Mouse (Mus musculus): ENCODE data around the gene Rab6a. TPM values are rescaled to one million over a fixed set of nuclear protein-coding genes. Genes with fewer than 3 reads are reported as not detected.

Rab6a gene
- polyA plus RNA-seq (2014; fragmentation: Illumina TruSeq; extraction: RNeasy Lipid Tissue Mini Kit (QIAGEN cat#74804); ENCODE audit: low read depth, low replicate concordance): 120 TPM

DNA sequence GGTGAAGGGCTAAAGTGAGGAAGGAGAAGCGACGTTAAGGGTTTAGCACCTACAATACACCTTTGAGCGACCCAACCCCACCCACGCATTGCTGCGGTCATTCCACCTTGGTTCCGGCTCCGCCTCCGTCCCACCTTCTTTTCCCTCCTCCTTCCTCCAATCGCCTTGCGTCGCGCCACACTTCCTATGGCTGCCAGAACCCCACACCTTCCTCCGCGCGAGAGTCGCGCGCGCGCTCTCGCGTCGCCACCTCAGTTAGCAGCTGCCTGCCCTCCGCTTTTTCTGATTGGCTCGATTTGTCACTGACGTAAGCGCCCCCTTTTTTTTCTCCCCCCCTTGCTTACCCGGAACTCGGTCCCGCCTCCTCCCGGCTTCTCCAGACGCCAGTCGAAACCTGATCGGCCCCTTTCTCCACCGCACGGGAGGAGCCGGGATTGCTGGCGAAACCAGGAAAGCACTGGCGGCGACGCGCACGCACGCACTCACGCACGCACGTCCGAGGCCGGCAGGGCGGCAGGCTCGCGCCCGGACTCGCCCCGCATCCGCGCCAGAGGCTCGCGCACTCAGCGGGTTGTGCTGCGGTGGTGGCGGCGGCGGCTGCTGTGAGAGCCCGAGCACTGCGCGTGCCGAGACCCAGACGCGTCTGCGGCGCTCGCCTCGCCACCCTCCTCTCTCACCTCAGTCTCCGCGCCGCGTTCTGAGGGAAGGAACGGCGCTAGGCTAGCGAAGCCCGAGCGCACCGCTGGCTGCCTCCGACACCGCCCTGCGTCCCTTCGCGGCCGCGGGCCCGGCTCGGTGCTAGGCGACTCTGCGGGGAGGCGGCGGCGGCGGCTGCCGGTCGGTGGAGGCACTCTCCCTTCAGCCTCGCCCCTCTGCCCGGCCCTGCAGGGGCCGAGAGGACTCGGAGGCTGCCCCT lies at the start of gene Rab6a:
Gene Rab6a, plus strand, starts transcription at position 197 of the 916 bp plus-strand sequence.

DNA sequence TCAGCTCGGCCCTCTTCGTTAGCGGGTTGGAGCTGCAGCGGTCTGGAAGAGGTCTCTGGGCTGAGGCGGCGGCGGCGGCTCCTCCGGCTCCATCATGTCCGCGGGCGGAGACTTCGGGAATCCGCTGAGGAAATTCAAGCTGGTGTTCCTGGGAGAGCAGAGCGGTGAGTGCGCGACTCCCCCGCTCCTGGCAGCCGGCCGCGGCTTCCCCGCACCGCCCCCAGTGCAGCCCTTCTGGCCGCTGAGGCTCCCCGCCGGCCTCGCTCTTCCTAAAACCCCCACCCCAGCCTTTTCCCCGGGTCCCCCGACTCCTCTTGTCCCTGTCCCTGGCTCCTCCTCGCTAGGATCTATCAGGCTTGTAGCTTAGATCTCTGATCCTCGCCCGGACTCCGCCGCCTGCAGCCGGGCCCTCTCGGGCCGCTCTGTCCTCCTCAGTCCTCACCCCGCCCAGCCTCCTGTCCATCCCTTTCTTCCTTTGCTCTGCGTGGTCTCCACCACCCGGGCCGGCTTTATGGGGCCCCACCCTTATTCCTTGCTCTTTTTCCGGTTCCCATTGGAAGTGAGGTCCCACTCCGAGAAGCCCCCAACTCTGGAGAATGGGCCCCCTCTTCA lies 1.0 kb downstream of the Rab6a start, which contains the start of gene Mrpl48:
Gene Mrpl48, minus strand, starts transcription at position 172 of the 612 bp plus-strand sequence.

DNA sequence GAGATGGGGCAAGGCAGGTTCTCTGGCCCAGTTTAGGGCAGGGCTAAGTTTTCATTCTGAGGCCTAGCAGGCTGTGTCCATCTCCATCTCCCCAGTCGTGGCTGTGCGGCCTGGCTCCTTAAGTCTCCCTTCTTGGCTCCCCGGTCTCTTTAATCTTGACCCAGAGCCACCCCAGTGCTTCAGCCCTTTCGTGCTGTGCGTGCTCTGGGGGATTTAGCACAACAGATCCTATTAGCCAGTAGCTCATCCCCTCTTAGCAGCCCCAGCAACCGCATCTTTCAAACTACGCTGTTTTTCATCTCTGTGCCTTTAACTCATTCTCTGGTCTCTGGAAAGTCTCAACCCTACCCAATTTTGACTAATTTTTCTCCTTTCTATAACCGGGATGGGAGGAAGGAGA lies 55.0 kb downstream of the Rab6a start, which contains the start of gene Plekhb1:
Gene Plekhb1, minus strand, starts transcription at position 184 of the 400 bp plus-strand sequence.

Other genes with a start within 250 kb of the Rab6a start
- gene C2cd3, start 235.2 kb upstream of the Rab6a start, polyA plus RNA-seq (2014; fragmentation: Illumina TruSeq; extraction: RNeasy Lipid Tissue Mini Kit (QIAGEN cat#74804); ENCODE audit: low read depth, low replicate concordance): 5.3 TPM
- gene Ppme1, start 235.1 kb upstream of the Rab6a start, polyA plus RNA-seq (2014; fragmentation: Illumina TruSeq; extraction: RNeasy Lipid Tissue Mini Kit (QIAGEN cat#74804); ENCODE audit: low read depth, low replicate concordance): 28.2 TPM
- gene Ucp3, start 134.4 kb upstream of the Rab6a start, polyA plus RNA-seq (2014; fragmentation: Illumina TruSeq; extraction: RNeasy Lipid Tissue Mini Kit (QIAGEN cat#74804); ENCODE audit: low read depth, low replicate concordance): not detected
- gene Ucp2, start 114.1 kb upstream of the Rab6a start, polyA plus RNA-seq (2014; fragmentation: Illumina TruSeq; extraction: RNeasy Lipid Tissue Mini Kit (QIAGEN cat#74804); ENCODE audit: low read depth, low replicate concordance): 7.7 TPM
- gene Dnajb13, start 92.5 kb upstream of the Rab6a start, polyA plus RNA-seq (2014; fragmentation: Illumina TruSeq; extraction: RNeasy Lipid Tissue Mini Kit (QIAGEN cat#74804); ENCODE audit: low read depth, low replicate concordance): not detected
- 7.4 TPM for gene Coa4, start 70.3 kb upstream of the Rab6a start, polyA plus RNA-seq (2014; fragmentation: Illumina TruSeq; extraction: RNeasy Lipid Tissue Mini Kit (QIAGEN cat#74804); ENCODE audit: low read depth, low replicate concordance)
- 39.2 TPM for gene Mrpl48, start 891 bp downstream of the Rab6a start, polyA plus RNA-seq (2014; fragmentation: Illumina TruSeq; extraction: RNeasy Lipid Tissue Mini Kit (QIAGEN cat#74804); ENCODE audit: low read depth, low replicate concordance)
- 20.1 TPM for gene Plekhb1, start 55.0 kb downstream of the Rab6a start, polyA plus RNA-seq (2014; fragmentation: Illumina TruSeq; extraction: RNeasy Lipid Tissue Mini Kit (QIAGEN cat#74804); ENCODE audit: low read depth, low replicate concordance)
- gene Fam168a, start 99.2 kb downstream of the Rab6a start, polyA plus RNA-seq (2014; fragmentation: Illumina TruSeq; extraction: RNeasy Lipid Tissue Mini Kit (QIAGEN cat#74804); ENCODE audit: low read depth, low replicate concordance): 10.7 TPM